Mouse (Mus musculus): ENCODE results near the gene Lmo7.

DNA sequence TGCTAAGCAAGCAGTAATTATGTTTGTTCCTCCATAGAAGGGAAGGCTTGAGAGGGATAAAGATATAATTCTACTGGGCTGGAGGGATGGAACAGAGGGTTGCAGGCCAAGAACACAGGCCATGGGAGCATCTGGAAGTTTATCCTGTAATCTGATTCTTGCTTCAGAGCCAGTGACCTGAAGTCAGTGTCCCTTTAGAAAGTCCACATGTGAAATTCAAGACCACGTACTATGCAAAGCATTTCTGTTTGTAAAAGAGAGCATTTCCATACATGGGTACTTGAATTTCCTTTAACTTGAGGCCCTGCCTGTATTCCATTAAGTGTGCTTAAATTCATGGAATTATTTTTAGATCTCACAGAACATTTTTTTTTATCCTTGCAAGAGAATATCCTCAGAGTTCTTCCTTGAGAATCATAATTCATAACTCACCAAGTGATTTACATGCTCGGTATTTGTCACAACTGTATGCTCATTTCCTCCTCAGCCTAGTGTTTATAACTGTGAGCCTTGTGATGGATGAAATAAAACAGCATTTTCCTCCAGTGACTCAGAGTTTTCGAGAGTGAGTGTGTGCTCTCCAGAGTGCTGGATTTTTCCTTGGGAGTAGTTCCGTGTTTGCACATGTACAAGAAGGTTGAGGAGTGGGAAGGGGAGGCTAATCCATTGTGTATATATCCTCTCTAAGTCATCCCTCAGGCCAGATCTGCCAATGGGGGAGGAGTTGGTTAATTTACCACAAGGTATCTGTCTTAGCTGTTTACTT is 75.0 kb downstream of the Lmo7 start:
- TF ChIP-seq CTCF (IDR thresholded peaks at IDR 0.05; ENCODE audit: low read depth): no peak
- TF ChIP-seq EP300 (IDR thresholded peaks at IDR 0.05; ENCODE audit: low read depth): no peak
